Mouse (Mus musculus): Measurements from ENCODE around the gene 0610030E20Rik. TPM values are rescaled to one million over a fixed set of nuclear protein-coding genes. Genes with fewer than 3 reads are reported as not detected.
A peak's percentile ranks its signal among the peaks of the same experiment; 100 is the strongest.

The 0610030E20Rik gene
- polyA plus RNA-seq, 1 experiment from 2014 or later: 25.9 TPM

- no peaks in the 10 kb centered on the region for H3K27me3 ChIP-seq (ENCODE audit: control insufficient read depth, insufficient read depth, low read length)
- H3K4me3 ChIP-seq (replicated peaks; ENCODE audit: low read length): peak within 1 kb of the TSS; percentile 59
- under 1% methylated on average over 30 of the region's 30 CpGs for WGBS
- peaks cover 14% of the 10 kb centered on the region for H3K4me1 ChIP-seq (ENCODE audit: control insufficient read depth, insufficient read depth, low read length)
- H3K27ac ChIP-seq (ENCODE audit: low read length): peak within 1 kb of the TSS; percentile 36; the same call in 1 of the 2 replicates
- peak within 1 kb of the TSS; percentile 79 for H3K9ac ChIP-seq (ENCODE audit: low read length)
- ATAC-seq (ENCODE audit: insufficient read depth, low FRiP score): peak; percentile 83
- H3K9me3 ChIP-seq (replicated peaks; ENCODE audit: control insufficient read depth, low read length): no peaks in the 10 kb centered on the region
- peak within 1 kb of the TSS; percentile 80 for H3K4me2 ChIP-seq (ENCODE audit: low read depth, low read length)
- H3K36me3 ChIP-seq (ENCODE audit: control insufficient read depth, insufficient read depth, low read length): no peaks in the 10 kb centered on the region
Measured at GRCm38 (mm10) chr6:72345074-72345567, 2.0 kb upstream of the 0610030E20Rik start, which contains the start of gene Usp39. TSS of gene Usp39 (minus strand) at chr6:72345184.

- peak overlapping the region; percentile 80 for H3K4me2 ChIP-seq (ENCODE audit: low read depth, low read length)
- peak overlapping the region; percentile 59 for H3K4me3 ChIP-seq (replicated peaks; ENCODE audit: low read length)
- H3K36me3 ChIP-seq (ENCODE audit: control insufficient read depth, insufficient read depth, low read length): 0 out of 2 replicates have a peak, but pooled peaks cover 5% of the 10 kb centered on the region
- peaks cover 14% of the 10 kb centered on the region for H3K4me1 ChIP-seq (ENCODE audit: control insufficient read depth, insufficient read depth, low read length)
- H3K9me3 ChIP-seq (replicated peaks; ENCODE audit: control insufficient read depth, low read length): no peaks in the 10 kb centered on the region
- ATAC-seq (ENCODE audit: insufficient read depth, low FRiP score): no peak
- 41% methylated on average over 6 of the region's 6 CpGs for WGBS
- peak overlapping the region; percentile 79; the same call in 1 of the 2 replicates for H3K9ac ChIP-seq (ENCODE audit: low read length)
- H3K27ac ChIP-seq (ENCODE audit: low read length): no peak overlapping the region
- H3K27me3 ChIP-seq (ENCODE audit: control insufficient read depth, insufficient read depth, low read length): no peaks in the 10 kb centered on the region
Measured at GRCm38 (mm10) chr6:72345633-72346032, 1.5 kb upstream of the 0610030E20Rik start.

GRCm38 (mm10) chr6:72346261-72346660 lies 856 bp upstream of the 0610030E20Rik start:
- 76% methylated on average over 4 of the region's 4 CpGs for WGBS

GRCm38 (mm10) chr6:72348411-72348810 lies 1.3 kb downstream of the 0610030E20Rik start:
- ATAC-seq (ENCODE audit: insufficient read depth, low FRiP score): no peak
- Histone ChIP-seq H3K27ac (ENCODE audit: low read length) (no peak overlapping the region), H3K9me3 (replicated peaks; ENCODE audit: control insufficient read depth, low read length) (no peaks in the 10 kb centered on the region), H3K9ac (ENCODE audit: low read length) (peak overlapping the region; percentile 98; the same call in 1 of the 2 replicates), H3K4me1 (ENCODE audit: control insufficient read depth, insufficient read depth, low read length) (peaks cover 24% of the 10 kb centered on the region), H3K4me2 (ENCODE audit: low read depth, low read length) (peak overlapping the region; percentile 76), H3K4me3 (replicated peaks; ENCODE audit: low read length) (peak overlapping the region; percentile 86), H3K36me3 (ENCODE audit: control insufficient read depth, insufficient read depth, low read length) (0 out of 2 replicates have a peak, but pooled peaks cover 7% of the 10 kb centered on the region), H3K27me3 (ENCODE audit: control insufficient read depth, insufficient read depth, low read length) (no peaks in the 10 kb centered on the region)
- 71% methylated on average over 10 of the region's 10 CpGs for WGBS

More at GRCm38 (mm10) chr6:72346261-72346660, 856 bp upstream of the 0610030E20Rik start:
- Histone ChIP-seq H3K4me3 (replicated peaks; ENCODE audit: low read length) (no peak overlapping the region), H3K27me3 (ENCODE audit: control insufficient read depth, insufficient read depth, low read length) (no peaks in the 10 kb centered on the region), H3K9ac (ENCODE audit: low read length) (no peak overlapping the region), H3K4me1 (ENCODE audit: control insufficient read depth, insufficient read depth, low read length) (peaks cover 17% of the 10 kb centered on the region), H3K4me2 (ENCODE audit: low read depth, low read length) (no peak overlapping the region), H3K27ac (ENCODE audit: low read length) (no peak overlapping the region), H3K36me3 (ENCODE audit: control insufficient read depth, insufficient read depth, low read length) (0 out of 2 replicates have a peak, but pooled peaks cover 7% of the 10 kb centered on the region), H3K9me3 (replicated peaks; ENCODE audit: control insufficient read depth, low read length) (no peaks in the 10 kb centered on the region)
- ATAC-seq (ENCODE audit: insufficient read depth, low FRiP score): no peak

GRCm38 (mm10) chr6:72350214-72350613 lies 3.1 kb downstream of the 0610030E20Rik start:
- no peak for ATAC-seq (ENCODE audit: insufficient read depth, low FRiP score)
- H3K9ac ChIP-seq (ENCODE audit: low read length): no peak overlapping the region
- H3K4me3 ChIP-seq (replicated peaks; ENCODE audit: low read length): no peak overlapping the region
- 0 out of 2 replicates have a peak, but pooled peaks cover 7% of the 10 kb centered on the region for H3K36me3 ChIP-seq (ENCODE audit: control insufficient read depth, insufficient read depth, low read length)
- H3K27ac ChIP-seq (ENCODE audit: low read length): no peak overlapping the region
- H3K4me1 ChIP-seq (ENCODE audit: control insufficient read depth, insufficient read depth, low read length): peaks cover 23% of the 10 kb centered on the region
- H3K4me2 ChIP-seq (ENCODE audit: low read depth, low read length): no peak overlapping the region
- 92% methylated on average over 2 of the region's 2 CpGs for WGBS
- no peaks in the 10 kb centered on the region for H3K9me3 ChIP-seq (replicated peaks; ENCODE audit: control insufficient read depth, low read length)
- H3K27me3 ChIP-seq (ENCODE audit: control insufficient read depth, insufficient read depth, low read length): no peaks in the 10 kb centered on the region

GRCm38 (mm10) chr6:72352636-72353405 lies 5.7 kb downstream of the 0610030E20Rik start:
- 0 out of 2 replicates have a peak, but pooled peaks cover 7% of the 10 kb centered on the region for H3K36me3 ChIP-seq (ENCODE audit: control insufficient read depth, insufficient read depth, low read length)
- 55% methylated on average over 5 of the region's 5 CpGs for WGBS
- no peaks in the 10 kb centered on the region for H3K27me3 ChIP-seq (ENCODE audit: control insufficient read depth, insufficient read depth, low read length)
- ATAC-seq (ENCODE audit: insufficient read depth, low FRiP score): no peak
- no peak overlapping the region for H3K4me2 ChIP-seq (ENCODE audit: low read depth, low read length)
- no peak overlapping the region for H3K4me3 ChIP-seq (replicated peaks; ENCODE audit: low read length)
- no peaks in the 10 kb centered on the region for H3K9me3 ChIP-seq (replicated peaks; ENCODE audit: control insufficient read depth, low read length)
- H3K27ac ChIP-seq (ENCODE audit: low read length): no peak overlapping the region
- peaks cover 44% of the 10 kb centered on the region for H3K4me1 ChIP-seq (ENCODE audit: control insufficient read depth, insufficient read depth, low read length)
- no peak overlapping the region for H3K9ac ChIP-seq (ENCODE audit: low read length)

GRCm38 (mm10) chr6:72354025-72354424 lies 6.9 kb downstream of the 0610030E20Rik start:
- H3K4me3 ChIP-seq (replicated peaks; ENCODE audit: low read length): no peak overlapping the region
- H3K4me2 ChIP-seq (ENCODE audit: low read depth, low read length): no peak overlapping the region
- peaks cover 41% of the 10 kb centered on the region for H3K4me1 ChIP-seq (ENCODE audit: control insufficient read depth, insufficient read depth, low read length)
- H3K36me3 ChIP-seq (ENCODE audit: control insufficient read depth, insufficient read depth, low read length): 0 out of 2 replicates have a peak, but pooled peaks cover 15% of the 10 kb centered on the region
- 86% methylated on average over 1 of the region's 1 CpGs for WGBS
- no peaks in the 10 kb centered on the region for H3K9me3 ChIP-seq (replicated peaks; ENCODE audit: control insufficient read depth, low read length)
- ATAC-seq (ENCODE audit: insufficient read depth, low FRiP score): no peak
- no peaks in the 10 kb centered on the region for H3K27me3 ChIP-seq (ENCODE audit: control insufficient read depth, insufficient read depth, low read length)
- H3K9ac ChIP-seq (ENCODE audit: low read length): no peak overlapping the region
- H3K27ac ChIP-seq (ENCODE audit: low read length): no peak overlapping the region

- under 1% methylated on average over 71 of the region's 71 CpGs for WGBS
- Histone ChIP-seq H3K4me1 (ENCODE audit: control insufficient read depth, insufficient read depth, low read length) (peaks cover 45% of the 10 kb centered on the region), H3K36me3 (ENCODE audit: control insufficient read depth, insufficient read depth, low read length) (0 out of 2 replicates have a peak, but pooled peaks cover 17% of the 10 kb centered on the region), H3K4me3 (replicated peaks; ENCODE audit: low read length) (peak within 1 kb of the TSS; percentile 59), H3K9ac (ENCODE audit: low read length) (peak within 1 kb of the TSS; percentile 79), H3K4me2 (ENCODE audit: low read depth, low read length) (peak within 1 kb of the TSS; percentile 95), H3K27me3 (ENCODE audit: control insufficient read depth, insufficient read depth, low read length) (no peaks in the 10 kb centered on the region), H3K9me3 (replicated peaks; ENCODE audit: control insufficient read depth, low read length) (no peaks in the 10 kb centered on the region), H3K27ac (ENCODE audit: low read length) (peak within 1 kb of the TSS; percentile 58)
- peak; percentile 88 for ATAC-seq (ENCODE audit: insufficient read depth, low FRiP score)
Measured at GRCm38 (mm10) chr6:72355066-72355911, 8.2 kb downstream of the 0610030E20Rik start, which contains the start of gene Tmem150a. TSS of gene Tmem150a (plus strand) at chr6:72355447.
